Mouse (Mus musculus) midbrain, embryonic 15.5 days (tissue): ENCODE data around the gene Tmem206. TPM values are rescaled to one million over a fixed set of nuclear protein-coding genes. Genes with fewer than 3 reads are reported as not detected.

Experiments used
- ATAC-seq: fragments of 200-750 bp; cut with Nextera tagmentation; replicated peaks from 2 replicates; pipeline ENCODE4 v1.8.0; 2017; ENCODE audit warnings: moderate TSS enrichment
- H3K27ac ChIP-seq: fragments of 300-500 bp; sonication (generic); 2 replicates; pipeline ENCODE4 v1.5.1; 2015; ENCODE audit warnings: mild to moderate bottlenecking, inconsistent platforms
- H3K27me3 ChIP-seq: fragments of 300-500 bp; sonication (generic); replicated peaks from 2 replicates; pipeline ENCODE4 v1.6.1; 2015; ENCODE audit warnings: inconsistent platforms
- H3K36me3 ChIP-seq: fragments of 300-500 bp; sonication (generic); replicated peaks from 2 replicates; pipeline ENCODE4 v1.6.1; 2015; ENCODE audit warnings: inconsistent platforms
- H3K4me1 ChIP-seq: fragments of 300-500 bp; sonication (generic); 2 replicates; pipeline ENCODE4 v1.6.1; 2015; ENCODE audit warnings: inconsistent platforms
- H3K4me2 ChIP-seq: fragments of 300-500 bp; sonication (generic); 2 replicates; pipeline ENCODE4 v1.6.1; 2015; ENCODE audit warnings: inconsistent platforms, mild to moderate bottlenecking, moderate library complexity
- H3K4me3 ChIP-seq: fragments of 300-500 bp; sonication (generic); 2 replicates; pipeline ENCODE4 v1.5.1; 2015; ENCODE audit warnings: mild to moderate bottlenecking, inconsistent platforms
- H3K9ac ChIP-seq: fragments of 300-500 bp; sonication (generic); 2 replicates; pipeline ENCODE4 v1.6.1; 2015; ENCODE audit warnings: mild to moderate bottlenecking, inconsistent platforms
- H3K9me3 ChIP-seq: fragments of 300-500 bp; sonication (generic); 2 replicates; pipeline ENCODE4 v1.6.1; 2016; ENCODE audit warnings: inconsistent platforms
- WGBS: fragments of 180-500 bp; shearing (Covaris S2); methylation state at CpG from one replicate; pipeline ENCODE4 v1.1.7; 2015; ENCODE audit warnings: mixed read lengths; 5-methylcytosine and 5-hydroxymethylcytosine counted together
- polyA plus RNA-seq: library from polyadenylated mRNA; unstranded; fragments of >200 nt; fragmentation: Nextera tagmentation; extraction: Ambion mirVana; gene quantifications from 2 replicates; pipeline ENCODE4 v1.2.1, GENCODE M21; 2015

Gene Tmem206
- polyA plus RNA-seq, 1 experiment from 2014 or later: 43.2 TPM

- H3K4me2 ChIP-seq: no peak overlapping the region
- no peaks in the 10 kb centered on the region for H3K9me3 ChIP-seq
- no peak overlapping the region for H3K4me3 ChIP-seq
- H3K36me3 ChIP-seq: no peaks in the 10 kb centered on the region
- no peaks in the 10 kb centered on the region for H3K4me1 ChIP-seq
- 93% methylated on average over 4 of the region's 4 CpGs for WGBS
- H3K27me3 ChIP-seq: no peaks in the 10 kb centered on the region
- H3K9ac ChIP-seq: no peak overlapping the region
- no peak for ATAC-seq
- no peak overlapping the region for H3K27ac ChIP-seq
Observed at GRCm38 (mm10) chr1:191368193-191368592, 42.5 kb downstream of the Tmem206 start.

- ATAC-seq: no peak
- Histone ChIP-seq H3K9me3 (no peaks in the 10 kb centered on the region), H3K4me2 (no peak overlapping the region), H3K4me1 (no peaks in the 10 kb centered on the region), H3K27ac (no peak overlapping the region), H3K27me3 (no peaks in the 10 kb centered on the region), H3K4me3 (no peak overlapping the region), H3K36me3 (no peaks in the 10 kb centered on the region), H3K9ac (no peak overlapping the region)
Observed at GRCm38 (mm10) chr1:191369140-191369539, 43.4 kb downstream of the Tmem206 start.

- no peak overlapping the region for H3K9ac ChIP-seq
- no peaks in the 10 kb centered on the region for H3K27me3 ChIP-seq
- no peak overlapping the region for H3K4me3 ChIP-seq
- H3K36me3 ChIP-seq: no peaks in the 10 kb centered on the region
- no peak for ATAC-seq
- no peak overlapping the region for H3K4me2 ChIP-seq
- H3K4me1 ChIP-seq: no peaks in the 10 kb centered on the region
- 93% methylated on average over 10 of the region's 10 CpGs for WGBS
- no peak overlapping the region for H3K27ac ChIP-seq
- no peaks in the 10 kb centered on the region for H3K9me3 ChIP-seq
Observed at GRCm38 (mm10) chr1:191374993-191375643, 49.4 kb downstream of the Tmem206 start.

DNA sequence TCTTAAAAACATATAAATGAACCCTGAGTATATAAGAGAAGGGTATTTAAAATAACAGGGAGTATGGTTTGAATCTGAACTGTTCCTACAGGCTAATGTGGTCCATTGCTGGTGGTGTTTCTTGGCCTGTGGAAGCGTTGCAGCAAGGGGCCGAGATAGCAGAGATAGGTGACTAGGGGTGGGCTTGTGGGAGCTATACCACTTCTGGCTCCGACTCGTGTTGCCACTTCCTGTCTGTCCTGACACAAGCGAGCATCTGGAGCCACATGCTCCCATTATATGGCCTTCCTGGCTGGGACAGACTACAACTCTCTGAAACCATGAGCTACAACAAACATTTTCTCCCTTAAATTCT, 49.9 kb downstream of the Tmem206 start:
- no peaks in the 10 kb centered on the region for H3K36me3 ChIP-seq
- H3K27me3 ChIP-seq: no peaks in the 10 kb centered on the region
- no peak overlapping the region for H3K4me3 ChIP-seq
- H3K4me1 ChIP-seq: no peaks in the 10 kb centered on the region
- H3K4me2 ChIP-seq: no peak overlapping the region
- H3K9me3 ChIP-seq: no peaks in the 10 kb centered on the region
- no peak overlapping the region for H3K27ac ChIP-seq
- ATAC-seq: no peak
- WGBS: 87% methylated on average over 5 of the region's 5 CpGs
- H3K9ac ChIP-seq: no peak overlapping the region

DNA sequence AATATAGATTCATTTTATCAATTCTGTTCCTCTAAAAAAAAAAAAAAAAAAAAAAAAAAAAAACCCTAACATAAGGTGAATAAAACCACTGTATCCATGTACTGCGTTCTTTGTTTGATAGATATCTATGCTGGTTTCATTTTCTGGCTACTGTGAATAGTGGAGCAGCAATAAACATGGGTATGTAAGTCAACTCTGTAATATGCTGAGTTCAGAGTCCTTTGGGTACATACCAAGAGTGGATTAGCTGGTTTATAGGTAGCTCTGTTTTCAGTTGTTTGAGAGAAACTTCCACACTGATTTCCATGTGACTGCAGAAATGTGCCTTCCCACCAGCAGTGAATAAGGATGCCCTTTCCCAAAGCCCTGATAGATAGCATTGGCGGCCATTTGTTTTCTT, 52.4 kb downstream of the Tmem206 start:
- no peak overlapping the region for H3K4me3 ChIP-seq
- no peak overlapping the region for H3K9ac ChIP-seq
- H3K9me3 ChIP-seq: no peaks in the 10 kb centered on the region
- 94% methylated on average over 2 of the region's 2 CpGs for whole genome bisulfite sequencing
- no peaks in the 10 kb centered on the region for H3K4me1 ChIP-seq
- H3K27me3 ChIP-seq: no peaks in the 10 kb centered on the region
- no peak overlapping the region for H3K27ac ChIP-seq
- H3K36me3 ChIP-seq: no peaks in the 10 kb centered on the region
- ATAC-seq: no peak
- no peak overlapping the region for H3K4me2 ChIP-seq

GRCm38 (mm10) chr1:191380843-191381242, 55.1 kb downstream of the Tmem206 start:
- no peak overlapping the region for H3K9ac ChIP-seq

DNA sequence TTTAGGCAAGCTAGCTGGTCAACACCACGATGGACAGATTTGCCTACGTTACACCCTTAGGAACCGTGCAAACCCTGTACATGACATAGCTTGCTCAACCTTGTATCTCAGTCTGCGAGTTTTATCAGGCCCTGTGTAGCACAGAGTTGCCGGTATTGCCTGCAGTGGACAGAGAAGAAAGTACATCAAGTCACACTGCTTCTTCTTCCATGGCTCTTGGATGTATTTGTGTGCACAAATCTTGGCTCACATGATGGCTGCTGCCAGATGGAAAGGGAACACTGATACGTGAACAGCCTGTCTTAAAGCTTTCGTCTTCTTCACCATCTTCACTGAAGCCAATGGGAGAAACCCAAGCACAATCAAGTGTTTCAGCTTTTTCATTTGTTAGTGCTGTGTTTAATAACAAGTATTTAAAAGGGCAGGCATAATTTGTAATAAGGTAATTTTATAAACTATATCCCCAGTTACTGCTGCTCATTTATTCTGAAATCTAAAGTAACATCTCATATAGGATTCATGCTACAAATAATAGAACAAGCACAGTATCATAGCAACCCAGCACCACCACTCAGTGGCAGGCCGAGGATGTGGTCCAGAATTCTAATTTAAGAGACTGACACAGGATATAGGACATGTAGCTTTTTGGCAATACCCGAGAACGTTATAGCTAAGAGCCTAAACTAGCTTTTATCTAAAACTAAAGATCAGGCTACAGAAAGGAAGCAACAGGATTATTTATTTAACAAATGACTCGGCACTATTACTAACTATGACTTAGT, 56.4 kb downstream of the Tmem206 start:
- no peak for ATAC-seq
- WGBS: 78% methylated on average over 11 of the region's 11 CpGs
- Histone ChIP-seq H3K4me3 (no peak overlapping the region), H3K27me3 (no peaks in the 10 kb centered on the region), H3K4me1 (no peaks in the 10 kb centered on the region), H3K9me3 (no peaks in the 10 kb centered on the region), H3K36me3 (no peaks in the 10 kb centered on the region), H3K27ac (peak overlapping the region; percentile 43), H3K4me2 (no peak overlapping the region), H3K9ac (no peak overlapping the region)

More at GRCm38 (mm10) chr1:191380843-191381242, 55.1 kb downstream of the Tmem206 start:
- 95% methylated on average over 3 of the region's 3 CpGs for WGBS
- Histone ChIP-seq H3K36me3 (no peaks in the 10 kb centered on the region), H3K4me3 (no peak overlapping the region), H3K9me3 (no peaks in the 10 kb centered on the region), H3K27ac (no peak overlapping the region), H3K4me1 (no peaks in the 10 kb centered on the region), H3K27me3 (no peaks in the 10 kb centered on the region), H3K4me2 (no peak overlapping the region)
- no peak for ATAC-seq

- ATAC-seq: no peak
- Histone ChIP-seq H3K4me1 (no peaks in the 10 kb centered on the region), H3K4me3 (no peak overlapping the region), H3K27me3 (no peaks in the 10 kb centered on the region), H3K9ac (no peak overlapping the region), H3K36me3 (no peaks in the 10 kb centered on the region), H3K4me2 (no peak overlapping the region), H3K9me3 (no peaks in the 10 kb centered on the region), H3K27ac (no peak overlapping the region)
- WGBS: 94% methylated on average over 10 of the region's 10 CpGs
Observed at GRCm38 (mm10) chr1:191384786-191385430, 59.2 kb downstream of the Tmem206 start.

DNA sequence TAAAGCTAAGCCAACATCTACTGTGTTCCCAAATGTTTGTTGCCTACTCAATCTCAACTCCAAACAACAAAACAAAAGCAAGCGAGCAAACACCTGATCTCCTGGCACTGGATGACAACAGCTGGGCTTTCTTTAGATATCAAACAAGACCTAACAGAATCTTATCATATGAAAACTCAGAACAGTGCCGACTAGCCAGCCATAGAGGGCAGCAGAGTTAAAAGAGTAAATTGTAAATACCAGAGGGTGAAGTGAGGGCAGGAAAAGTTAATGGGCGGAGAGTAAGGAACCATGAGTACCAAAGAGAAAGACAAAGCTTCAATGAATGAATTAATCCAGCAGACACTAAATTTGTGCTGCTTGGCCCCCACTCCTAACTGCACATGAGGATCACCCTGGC, 65.6 kb downstream of the Tmem206 start:
- Histone ChIP-seq H3K36me3 (no peaks in the 10 kb centered on the region), H3K27ac (no peak overlapping the region), H3K9ac (no peak overlapping the region), H3K9me3 (no peaks in the 10 kb centered on the region), H3K4me1 (peaks cover 5% of the 10 kb centered on the region; the same call in 1 of the 2 replicates), H3K27me3 (peaks cover 8% of the 10 kb centered on the region), H3K4me3 (no peak overlapping the region), H3K4me2 (no peak overlapping the region)
- 20% methylated on average over 3 of the region's 3 CpGs for WGBS
- ATAC-seq: peak; percentile 42; the same call in 1 of the 2 replicates

- no peak for ATAC-seq
- peaks cover 8% of the 10 kb centered on the region for H3K27me3 ChIP-seq
- H3K4me1 ChIP-seq: peaks cover 8% of the 10 kb centered on the region; the same call in 1 of the 2 replicates
- no peaks in the 10 kb centered on the region for H3K36me3 ChIP-seq
- no peak overlapping the region for H3K4me3 ChIP-seq
- no peaks in the 10 kb centered on the region for H3K9me3 ChIP-seq
- no peak overlapping the region for H3K27ac ChIP-seq
- H3K4me2 ChIP-seq: no peak overlapping the region
- 92% methylated on average over 3 of the region's 3 CpGs for WGBS
- no peak overlapping the region for H3K9ac ChIP-seq
Observed at GRCm38 (mm10) chr1:191393536-191393935, 67.8 kb downstream of the Tmem206 start.

- WGBS: 70% methylated on average over 2 of the region's 2 CpGs
Observed at GRCm38 (mm10) chr1:191394126-191394525, 68.4 kb downstream of the Tmem206 start.

GRCm38 (mm10) chr1:191395200-191395599, 69.5 kb downstream of the Tmem206 start:
- WGBS: 45% methylated on average over 1 of the region's 1 CpGs
- H3K9me3 ChIP-seq: no peaks in the 10 kb centered on the region
- H3K27ac ChIP-seq: no peak overlapping the region
- ATAC-seq: no peak
- H3K4me1 ChIP-seq: peaks cover 8% of the 10 kb centered on the region; the same call in 1 of the 2 replicates
- peak overlapping the region; percentile 76 for H3K4me3 ChIP-seq
- peaks cover 8% of the 10 kb centered on the region for H3K27me3 ChIP-seq
- H3K36me3 ChIP-seq: no peaks in the 10 kb centered on the region
- no peak overlapping the region for H3K9ac ChIP-seq
- H3K4me2 ChIP-seq: peak overlapping the region; percentile 63

More at GRCm38 (mm10) chr1:191394126-191394525, 68.4 kb downstream of the Tmem206 start:
- Histone ChIP-seq H3K27me3 (peaks cover 8% of the 10 kb centered on the region), H3K9ac (no peak overlapping the region), H3K4me3 (no peak overlapping the region), H3K4me1 (peaks cover 8% of the 10 kb centered on the region; the same call in 1 of the 2 replicates), H3K9me3 (no peaks in the 10 kb centered on the region), H3K36me3 (no peaks in the 10 kb centered on the region), H3K4me2 (no peak overlapping the region), H3K27ac (no peak overlapping the region)
- no peak for ATAC-seq
